Mouse (Mus musculus): ENCODE results near the gene Prss32.

- TF ChIP-seq EP300 (optimal IDR thresholded peaks at IDR 0.05) (no peak), CTCF (IDR thresholded peaks at IDR 0.05; ENCODE audit: low read depth) (no peak)
Measured at GRCm38 (mm10) chr17:23818579-23818978, 25.1 kb upstream of the Prss32 start.

All from stomach, postnatal 0 days (tissue).